Mouse (Mus musculus) C3H10T1/2 (cell line): ENCODE measurements around the gene Gm10135. TPM values are rescaled to one million over a fixed set of nuclear protein-coding genes. Genes with fewer than 3 reads are reported as not detected.

ENCODE experiments used
- polyA plus RNA-seq, 2 experiments: library from polyadenylated mRNA; unstranded; fragments of >200 nt; fragmentation: generic; extraction: Trizol; gene quantifications; one replicate each; pipeline ENCODE4 v1.2.1; 2012; ENCODE audit warnings: missing spikeins in 2 of 2

The Gm10135 gene
- not detected for polyA plus RNA-seq

GRCm38 (mm10) chr5:72974602-72975001 lies at the start of gene Gm10135:
Gene Gm10135, minus strand, starts transcription at chr5:72974702.

DNA sequence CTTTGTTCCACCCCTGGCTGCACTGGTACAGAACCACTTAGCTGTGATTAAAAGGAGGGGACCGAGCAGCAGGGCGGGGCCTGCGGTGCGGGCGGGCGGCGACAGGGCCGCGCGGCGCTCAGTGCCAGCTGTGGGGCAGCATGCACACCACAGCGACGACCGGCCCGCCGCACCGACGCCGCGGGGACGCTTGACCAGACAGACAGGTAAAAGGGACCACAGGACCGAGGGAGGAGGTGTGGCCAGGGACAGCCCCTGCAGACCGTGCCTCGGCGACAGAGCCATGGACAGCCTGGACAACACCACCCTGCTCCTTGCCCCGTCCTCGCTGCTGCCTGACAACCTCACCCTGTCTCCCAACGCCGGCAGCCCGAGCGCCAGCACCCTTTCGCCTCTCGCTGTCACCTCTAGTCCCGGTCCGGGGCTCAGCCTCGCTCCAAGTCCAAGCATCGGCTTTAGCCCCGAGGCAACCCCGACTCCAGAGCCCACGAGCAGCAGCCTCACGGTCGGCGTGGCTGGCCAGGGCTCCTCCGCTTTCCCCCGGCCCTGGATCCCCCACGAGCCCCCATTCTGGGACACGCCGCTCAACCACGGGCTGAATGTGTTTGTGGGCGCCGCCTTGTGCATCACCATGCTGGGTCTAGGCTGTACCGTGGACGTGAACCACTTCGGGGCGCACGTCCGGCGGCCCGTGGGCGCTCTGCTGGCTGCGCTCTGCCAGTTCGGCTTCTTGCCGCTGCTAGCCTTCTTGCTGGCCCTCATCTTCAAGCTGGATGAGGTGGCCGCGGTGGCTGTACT lies 32.5 kb upstream of the Gm10135 start, which contains the start of gene Slc10a4:
Gene Slc10a4, plus strand, starts transcription at position 100 of the 798 bp plus-strand sequence.

Other genes starting within 250 kb of the Gm10135 start
- under 1 TPM in 1 of 2 experiments, not detected in 1; 0.02 TPM for gene Txk, start 221.9 kb downstream of the Gm10135 start, polyA plus RNA-seq
- under 1 TPM; 0.11 to 0.30 TPM for gene Tec, start 106.2 kb downstream of the Gm10135 start, polyA plus RNA-seq
- gene Slain2, start 60.4 kb downstream of the Gm10135 start, polyA plus RNA-seq, result 10 to 100 TPM in 1 of 2 experiments, 1 to 10 TPM in 1; 2.9 to 10.1 TPM
- gene Slc10a4, start 32.2 kb upstream of the Gm10135 start, polyA plus RNA-seq, result not detected